Mouse (Mus musculus): ENCODE data around the gene Lrtm2. TPM values are rescaled to one million over a fixed set of nuclear protein-coding genes. Genes with fewer than 3 reads are reported as not detected.

Lrtm2 gene
- polyA plus RNA-seq, 2 experiments: 0.09 TPM; not detected in 1

DNA sequence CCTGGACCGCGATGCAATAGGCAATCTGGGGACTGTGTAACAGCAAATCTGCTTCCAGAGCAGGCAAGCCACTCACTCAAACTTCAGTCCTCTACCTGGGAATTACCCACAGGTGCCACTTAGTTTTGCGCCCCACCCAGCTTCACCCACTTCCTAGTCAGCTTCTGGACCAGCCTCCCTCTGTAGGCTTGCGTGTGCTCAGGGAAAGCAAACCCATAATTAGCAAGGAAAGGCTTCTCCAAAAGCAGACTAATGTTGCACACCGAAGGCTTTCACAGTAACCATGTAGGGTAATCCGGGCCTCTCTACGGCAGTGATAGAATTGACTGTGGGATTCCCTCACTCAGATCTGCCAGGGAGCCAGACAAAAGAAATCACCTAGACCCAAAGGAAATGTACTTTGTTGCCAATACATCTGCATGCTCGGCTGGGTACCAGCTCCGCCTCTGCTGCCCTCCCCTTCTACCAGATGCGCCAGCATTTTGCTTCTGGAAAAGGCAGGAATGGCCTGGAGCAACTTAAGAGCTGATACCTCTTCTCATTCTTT, 22.6 kb downstream of the Lrtm2 start:
- H3K4me1 ChIP-seq (ENCODE audit: control insufficient read depth, insufficient read depth, low read length): no peaks in the 10 kb centered on the region
- H3K36me3 ChIP-seq (ENCODE audit: control insufficient read depth, insufficient read depth, low read length): no peaks in the 10 kb centered on the region
- H3K9me3 ChIP-seq (ENCODE audit: control insufficient read depth, low read length): no peaks in the 10 kb centered on the region
- DNase-seq (ENCODE audit: low spot score): no peak
- TF ChIP-seq POLR2A (IDR thresholded peaks at IDR 0.05; ENCODE audit: borderline replicate concordance, extremely low read depth, insufficient read depth, insufficient read length): no peak
- ATAC-seq (ENCODE audit: low FRiP score, low read depth): no peak
- H3K9ac ChIP-seq (ENCODE audit: low read depth, low read length, severe bottlenecking): no peak overlapping the region
- H3K27me3 ChIP-seq (ENCODE audit: control insufficient read depth, insufficient read depth, low read length): no peaks in the 10 kb centered on the region
- no peak overlapping the region for H3K4me3 ChIP-seq (replicated peaks; ENCODE audit: low read length)
- no peak overlapping the region for H3K4me2 ChIP-seq (replicated peaks; ENCODE audit: low read depth, low read length, severe bottlenecking)
- WGBS: 53% methylated on average over 10 of the region's 10 CpGs
- no peak overlapping the region for H3K27ac ChIP-seq (replicated peaks; ENCODE audit: low read depth, low read length)

DNA sequence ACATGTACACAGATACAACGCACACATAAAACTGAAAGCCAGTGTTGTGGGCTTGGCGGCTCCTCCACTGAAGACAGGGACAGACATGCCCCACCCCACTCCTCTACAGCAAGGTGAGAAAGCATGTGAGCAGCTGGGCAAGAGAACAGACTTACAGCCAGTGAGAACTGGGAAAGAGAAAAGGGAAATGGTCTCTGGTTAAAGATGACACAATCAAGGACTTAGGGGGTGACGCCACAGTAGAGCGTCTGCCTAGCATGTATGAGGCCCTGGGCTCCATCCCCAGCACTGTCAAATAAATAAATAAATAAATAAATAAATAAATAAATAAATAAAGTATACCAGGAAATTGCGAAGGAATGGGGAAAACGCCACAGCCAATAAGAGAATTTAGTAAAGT, 27.2 kb downstream of the Lrtm2 start:
- Histone ChIP-seq H3K4me1 (ENCODE audit: control insufficient read depth, insufficient read depth, low read length) (no peaks in the 10 kb centered on the region), H3K9me3 (ENCODE audit: control insufficient read depth, low read length) (no peaks in the 10 kb centered on the region), H3K4me3 (replicated peaks; ENCODE audit: low read length) (no peak overlapping the region), H3K27ac (replicated peaks; ENCODE audit: low read depth, low read length) (no peak overlapping the region), H3K27me3 (ENCODE audit: control insufficient read depth, insufficient read depth, low read length) (no peaks in the 10 kb centered on the region), H3K9ac (ENCODE audit: low read depth, low read length, severe bottlenecking) (no peak overlapping the region), H3K36me3 (ENCODE audit: control insufficient read depth, insufficient read depth, low read length) (no peaks in the 10 kb centered on the region), H3K4me2 (replicated peaks; ENCODE audit: low read depth, low read length, severe bottlenecking) (no peak overlapping the region)
- DNase-seq (ENCODE audit: low spot score) (no peak), ATAC-seq (ENCODE audit: low FRiP score, low read depth) (no peak)
- WGBS: 84% methylated on average over 6 of the region's 6 CpGs
- no peak for TF ChIP-seq POLR2A (IDR thresholded peaks at IDR 0.05; ENCODE audit: borderline replicate concordance, extremely low read depth, insufficient read depth, insufficient read length)

DNA sequence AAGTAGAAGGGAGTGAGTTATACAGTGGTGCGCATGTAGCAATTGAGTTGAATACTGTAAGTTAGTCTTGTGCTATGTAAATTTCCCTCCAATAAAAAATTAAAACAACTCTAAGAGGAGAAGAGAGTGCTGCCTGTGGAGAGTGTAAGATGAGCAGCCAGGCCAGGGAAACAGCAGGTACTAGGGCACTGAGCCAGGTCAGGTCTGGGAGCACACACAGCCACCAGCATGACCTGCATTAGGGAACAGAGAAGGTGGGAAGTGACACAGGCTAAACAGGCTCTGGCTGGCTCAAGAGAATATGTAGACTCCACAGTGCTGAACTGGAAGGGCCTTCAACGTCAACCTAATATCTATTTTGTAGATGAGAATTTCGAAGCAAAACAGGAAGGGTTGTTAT, 29.3 kb downstream of the Lrtm2 start:
- 92% methylated on average over 3 of the region's 3 CpGs for WGBS
- Histone ChIP-seq H3K4me2 (replicated peaks; ENCODE audit: low read depth, low read length, severe bottlenecking) (no peak overlapping the region), H3K27ac (replicated peaks; ENCODE audit: low read depth, low read length) (no peak overlapping the region), H3K4me3 (replicated peaks; ENCODE audit: low read length) (no peak overlapping the region), H3K9ac (ENCODE audit: low read depth, low read length, severe bottlenecking) (no peak overlapping the region), H3K36me3 (ENCODE audit: control insufficient read depth, insufficient read depth, low read length) (no peaks in the 10 kb centered on the region), H3K27me3 (ENCODE audit: control insufficient read depth, insufficient read depth, low read length) (no peaks in the 10 kb centered on the region), H3K9me3 (ENCODE audit: control insufficient read depth, low read length) (no peaks in the 10 kb centered on the region), H3K4me1 (ENCODE audit: control insufficient read depth, insufficient read depth, low read length) (no peaks in the 10 kb centered on the region)
- TF ChIP-seq POLR2A (IDR thresholded peaks at IDR 0.05; ENCODE audit: borderline replicate concordance, extremely low read depth, insufficient read depth, insufficient read length): no peak
- DNase-seq (ENCODE audit: low spot score): no peak
- ATAC-seq (ENCODE audit: low FRiP score, low read depth): no peak

DNA sequence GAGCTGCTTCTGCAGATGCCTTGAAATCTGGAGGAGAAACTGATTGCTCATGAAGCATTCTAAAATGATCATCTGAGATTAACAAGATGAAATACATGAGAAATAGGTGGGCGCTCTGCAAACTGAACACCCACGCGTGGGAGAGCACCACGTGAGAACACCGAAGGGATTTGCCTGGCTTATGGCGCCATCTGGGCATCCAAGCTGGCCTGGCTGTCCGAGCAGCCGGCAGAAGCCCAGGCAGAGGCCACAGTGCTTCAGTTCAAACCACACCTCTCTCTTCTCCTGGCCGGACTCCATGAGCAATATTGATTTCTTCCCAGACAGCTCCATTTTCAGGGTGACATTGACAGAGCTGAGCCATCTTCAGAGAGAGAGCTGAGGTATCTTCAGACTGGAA, 49.8 kb downstream of the Lrtm2 start:
- ATAC-seq (ENCODE audit: low FRiP score, low read depth): no peak
- WGBS: 82% methylated on average over 9 of the region's 9 CpGs
- no peak for DNase-seq (ENCODE audit: low spot score)

DNA sequence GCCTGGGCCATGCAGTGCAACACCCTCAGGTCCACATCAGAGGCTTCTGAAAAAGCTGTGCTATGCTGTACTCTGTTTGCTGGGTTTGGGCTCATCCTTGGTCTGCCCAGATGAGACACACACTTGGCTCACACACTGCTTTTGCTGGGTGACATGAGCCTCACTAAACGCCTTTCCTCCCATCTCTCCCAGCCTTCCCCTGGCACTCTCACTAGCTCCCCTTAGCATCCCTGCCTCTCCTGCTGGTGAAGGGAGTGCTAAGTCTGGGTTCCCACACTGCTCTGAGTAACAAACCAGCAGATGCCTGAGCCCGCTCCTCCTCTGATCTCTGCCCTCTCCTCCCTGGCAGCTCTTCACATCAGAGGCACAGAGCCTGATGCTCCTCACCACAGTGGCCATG, 53.9 kb downstream of the Lrtm2 start:
- DNase-seq (ENCODE audit: low spot score): no peak
- Histone ChIP-seq H3K27me3 (ENCODE audit: control insufficient read depth, insufficient read depth, low read length) (no peaks in the 10 kb centered on the region), H3K9me3 (ENCODE audit: control insufficient read depth, low read length) (no peaks in the 10 kb centered on the region), H3K4me1 (ENCODE audit: control insufficient read depth, insufficient read depth, low read length) (no peaks in the 10 kb centered on the region), H3K4me3 (replicated peaks; ENCODE audit: low read length) (no peak overlapping the region), H3K9ac (ENCODE audit: low read depth, low read length, severe bottlenecking) (no peak overlapping the region), H3K4me2 (replicated peaks; ENCODE audit: low read depth, low read length, severe bottlenecking) (no peak overlapping the region), H3K27ac (replicated peaks; ENCODE audit: low read depth, low read length) (no peak overlapping the region), H3K36me3 (ENCODE audit: control insufficient read depth, insufficient read depth, low read length) (no peaks in the 10 kb centered on the region)
- TF ChIP-seq POLR2A (IDR thresholded peaks at IDR 0.05; ENCODE audit: borderline replicate concordance, extremely low read depth, insufficient read depth, insufficient read length): no peak
- WGBS: 85% methylated on average over 2 of the region's 2 CpGs
- no peak for ATAC-seq (ENCODE audit: low FRiP score, low read depth)

More for the DNA sequence above, 49.8 kb downstream of the Lrtm2 start:
- no peaks in the 10 kb centered on the region for H3K4me1 ChIP-seq (ENCODE audit: control insufficient read depth, insufficient read depth, low read length)
- H3K27me3 ChIP-seq (ENCODE audit: control insufficient read depth, insufficient read depth, low read length): no peaks in the 10 kb centered on the region
- no peaks in the 10 kb centered on the region for H3K9me3 ChIP-seq (ENCODE audit: control insufficient read depth, low read length)
- no peak overlapping the region for H3K9ac ChIP-seq (ENCODE audit: low read depth, low read length, severe bottlenecking)
- TF ChIP-seq POLR2A (IDR thresholded peaks at IDR 0.05; ENCODE audit: borderline replicate concordance, extremely low read depth, insufficient read depth, insufficient read length): no peak
- no peaks in the 10 kb centered on the region for H3K36me3 ChIP-seq (ENCODE audit: control insufficient read depth, insufficient read depth, low read length)
- no peak overlapping the region for H3K27ac ChIP-seq (replicated peaks; ENCODE audit: low read depth, low read length)
- no peak overlapping the region for H3K4me2 ChIP-seq (replicated peaks; ENCODE audit: low read depth, low read length, severe bottlenecking)
- no peak overlapping the region for H3K4me3 ChIP-seq (replicated peaks; ENCODE audit: low read length)

Other genes starting within 250 kb of the Lrtm2 start
- gene Dcp1b, start 155.5 kb downstream of the Lrtm2 start, polyA plus RNA-seq (2012; rRNA removed): 22.3 and 26.9 TPM in 2 replicates
- gene Dcp1b, start 155.5 kb downstream of the Lrtm2 start, polyA plus RNA-seq (2014; fragmentation: Nextera tagmentation; extraction: Ambion mirVana): 8.9 and 9.0 TPM in 2 replicates
- gene Cacna1c, start 134.3 kb downstream of the Lrtm2 start, polyA plus RNA-seq (2012; rRNA removed): 29.0 and 33.6 TPM in 2 replicates
- gene Cacna1c, start 134.3 kb downstream of the Lrtm2 start, polyA plus RNA-seq (2014; fragmentation: Nextera tagmentation; extraction: Ambion mirVana): 8.9 and 11.7 TPM in 2 replicates
- gene Cacna2d4, start 94.2 kb downstream of the Lrtm2 start, polyA plus RNA-seq (2012; rRNA removed): 0.08 TPM in 1 of 2 replicates, not detected in the other
- gene Cacna2d4, start 94.2 kb downstream of the Lrtm2 start, polyA plus RNA-seq (2014; fragmentation: Nextera tagmentation; extraction: Ambion mirVana): not detected in 2 replicates
- gene Adipor2, start 86.9 kb upstream of the Lrtm2 start, polyA plus RNA-seq (2012; rRNA removed): 35.5 and 38.7 TPM in 2 replicates
- gene Adipor2, start 86.9 kb upstream of the Lrtm2 start, polyA plus RNA-seq (2014; fragmentation: Nextera tagmentation; extraction: Ambion mirVana): 26.2 and 28.1 TPM in 2 replicates
- gene Fbxl14, start 148.9 kb upstream of the Lrtm2 start, polyA plus RNA-seq (2012; rRNA removed): 39.1 and 56.2 TPM in 2 replicates
- gene Fbxl14, start 148.9 kb upstream of the Lrtm2 start, polyA plus RNA-seq (2014; fragmentation: Nextera tagmentation; extraction: Ambion mirVana): 5.2 and 6.4 TPM in 2 replicates
- 13.3 and 15.9 TPM in 2 replicates for gene Wnt5b, start 213.6 kb upstream of the Lrtm2 start, polyA plus RNA-seq (2012; rRNA removed)
- gene Wnt5b, start 213.6 kb upstream of the Lrtm2 start, polyA plus RNA-seq (2014; fragmentation: Nextera tagmentation; extraction: Ambion mirVana): 17.5 and 20.1 TPM in 2 replicates

Measured in limb, embryonic 14.5 days (tissue).